In genomic region chr7:125733791-125734190, GRCm38 (mm10) we compare ENCODE assay signal across 23 mouse cellular contexts. TPM values are rescaled to one million over a fixed set of nuclear protein-coding genes. Genes with fewer than 3 reads are reported as not detected.
DNase-seq lines count a peak whose midpoint lies in the region; ATAC-seq lines count a peak whose summit lies in the region.
"Had no signal": no experiment of that assay in that cellular context is flagged by ENCODE, and none has a peak within 500 bp of the region (broad histone marks: within the 10 kb centered on the region; RNA-seq: fewer than 3 reads in every experiment).

No protein-coding gene starts in this region.

- no peak overlapping the region for H3K9ac ChIP-seq in hindbrain, embryonic 13.5 days
- H3K9ac ChIP-seq: forebrain, embryonic 13.5 days; heart, embryonic 13.5 days; hindbrain, embryonic 14.5 days had no signal

- no peaks in the 10 kb centered on the region for H3K36me3 ChIP-seq in hindbrain, embryonic 13.5 days
- H3K36me3 ChIP-seq: forebrain, embryonic 10.5 days; heart, embryonic 13.5 days; hindbrain, embryonic 10.5 days had no signal

- WGBS in hindbrain, embryonic 13.5 days = 96% methylated on average over 4 of the region's 4 CpGs

- ATAC-seq in cerebellum, adult (ENCODE audit: insufficient number of reproducible peaks, low FRiP score, low TSS enrichment) = no peak
- ATAC-seq in hindbrain, embryonic 13.5 days (ENCODE audit: low FRiP score) = no peak
- ATAC-seq: CD4-positive, CD25-positive, alpha-beta regulatory T cell, adult 4 months; forebrain, embryonic 13.5 days; forebrain, embryonic 16.5 days; hindbrain, postnatal 0 days; inflammation-experienced regulatory T-cells, adult 6 months; intestine, embryonic 16.5 days had no signal

- H3K27ac ChIP-seq in hindbrain, embryonic 13.5 days = no peak overlapping the region
- H3K27ac ChIP-seq: forebrain, embryonic 10.5 days; forebrain, embryonic 13.5 days; heart, embryonic 13.5 days; hindbrain, embryonic 10.5 days; hindbrain, embryonic 14.5 days; hindbrain, postnatal 0 days had no signal

- no peaks in the 10 kb centered on the region for H3K9me3 ChIP-seq in hindbrain, embryonic 13.5 days
- H3K9me3 ChIP-seq: forebrain, embryonic 10.5 days; forebrain, embryonic 13.5 days; heart, embryonic 13.5 days; hindbrain, embryonic 10.5 days had no signal

- no peak overlapping the region for H3K4me3 ChIP-seq in hindbrain, embryonic 13.5 days
- H3K4me3 ChIP-seq: forebrain, embryonic 10.5 days; forebrain, embryonic 13.5 days; heart, embryonic 13.5 days; hindbrain, embryonic 10.5 days had no signal

- peaks cover 13% of the 10 kb centered on the region for H3K4me1 ChIP-seq in hindbrain, embryonic 13.5 days (replicated peaks)

- intact Hi-C loops in heart, postnatal 10 days (cut with DNase I) = no loop called here

- H3K27me3 ChIP-seq in hindbrain, embryonic 13.5 days = no peaks in the 10 kb centered on the region
- H3K27me3 ChIP-seq: forebrain, embryonic 13.5 days; heart, embryonic 13.5 days had no signal

- H3K4me2 ChIP-seq in hindbrain, embryonic 13.5 days = no peak overlapping the region
- H3K4me2 ChIP-seq: forebrain, embryonic 13.5 days; heart, embryonic 13.5 days; hindbrain, embryonic 14.5 days had no signal

- DNase-seq in cerebellum, postnatal 14 days = peak; percentile 26 to 43
- DNase-seq in heart, adult 11 months = peak; percentile 94
- no peak for DNase-seq in heart, postnatal 4 days
- peak; percentile 53 to 54 for DNase-seq in heart, postnatal 10 days
- no peak for DNase-seq in heart, adult 8-10 months (ENCODE audit: low spot score)
- DNase-seq: adrenal gland, postnatal 14 days; cerebellum, adult 11-12 months; gastrocnemius, postnatal 10 days; gastrocnemius, postnatal 36 days; kidney, adult 18-20 months; kidney, adult 9 months had no signal

RNA-seq across cellular contexts. Expression of gene D430042O09Rik, which starts 26.1 kb away (rescaled TPM):
- total RNA-seq in heart, postnatal 4 days (2021) = 10 to 100 TPM; 19.0 to 20.6 TPM
- total RNA-seq in heart, postnatal 10 days (2021) = 10 to 100 TPM; 14.7 to 17.3 TPM
- 10 to 100 TPM in 1 of 4 experiments, 1 to 10 TPM in 3; 8.9 to 12.0 (median 9.4) TPM for total RNA-seq in heart, adult 8-10 months (2022)
- 6.8 and 7.6 TPM in 2 replicates for polyA plus RNA-seq in hindbrain, embryonic 13.5 days (2015; fragmentation: Nextera tagmentation; extraction: Ambion mirVana)

RNA-seq across cellular contexts. Expression of gene Gtf3c1, which starts 26.2 kb away (rescaled TPM):
- total RNA-seq in heart, postnatal 4 days (2021) = 10 to 100 TPM; 87.6 to 97.4 TPM
- 10 to 100 TPM; 73.5 to 87.1 TPM for total RNA-seq in heart, postnatal 10 days (2021)
- 10 to 100 TPM; 49.7 to 57.7 (median 54.7) TPM for total RNA-seq in heart, adult 8-10 months (2022)
- 31.0 and 31.8 TPM in 2 replicates for polyA plus RNA-seq in hindbrain, embryonic 13.5 days (2015; fragmentation: Nextera tagmentation; extraction: Ambion mirVana)

Comparison
In these comparisons a context has a peak if more than half of its experiments do, and no peak if none do; other contexts are left out.
1. DNase-seq: peak in cerebellum, postnatal 14 days (2 of 2), heart, adult 11 months (single experiment) and heart, postnatal 10 days (2 of 2); none in heart, postnatal 4 days (single experiment) and heart, adult 8-10 months (single experiment).